Comparison of ENCODE assay signal across 19 mouse cellular contexts in the genomic region with DNA sequence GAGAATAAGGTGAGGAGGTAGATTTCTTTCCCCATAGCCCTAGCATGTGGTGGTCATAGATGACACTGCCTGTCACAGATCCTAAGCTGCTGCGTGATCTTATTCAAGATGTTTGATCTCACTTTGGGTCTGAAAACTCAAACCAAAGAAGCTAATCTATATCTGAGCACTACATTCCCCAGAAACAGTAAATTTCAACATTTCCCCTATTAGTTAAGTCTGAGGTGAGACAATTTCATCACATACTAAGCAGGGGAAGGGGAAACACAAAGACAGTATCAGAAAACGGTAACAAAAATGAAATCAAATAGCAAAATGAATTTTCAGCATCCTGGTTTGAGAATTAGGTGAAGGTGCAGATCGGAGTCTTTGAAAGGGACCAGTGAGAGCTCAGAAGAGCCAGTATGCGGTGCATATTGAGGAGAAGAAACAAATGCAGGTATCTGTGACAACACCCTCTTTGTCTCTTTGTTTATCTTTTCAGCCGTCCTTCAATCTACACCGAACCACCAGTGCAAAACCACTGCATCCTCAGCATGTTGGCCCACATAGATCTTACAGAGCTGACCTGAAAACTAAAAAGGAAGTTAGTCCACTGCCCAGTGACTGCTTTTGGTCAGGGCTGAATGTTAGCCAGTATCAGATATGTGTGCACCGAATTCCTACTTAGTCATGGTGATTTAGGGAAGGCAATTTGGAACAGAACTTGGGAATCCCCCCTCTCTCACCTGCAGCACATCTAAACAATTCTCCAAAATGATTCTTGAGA.
DNase-seq lines count a peak whose midpoint lies in the region; ATAC-seq lines count a peak whose summit lies in the region.
"Had no signal": no experiment of that assay in that cellular context is flagged by ENCODE, and none has a peak within 500 bp of the region (broad histone marks: within the 10 kb centered on the region; RNA-seq: fewer than 3 reads in every experiment).

No protein-coding gene starts in this region.

- no peak overlapping the region for H3K4me3 ChIP-seq in heart, embryonic 10.5 days
- H3K4me3 ChIP-seq: embryonic facial prominence, embryonic 10.5 days; embryonic facial prominence, embryonic 12.5 days; forebrain, embryonic 13.5 days; forebrain, embryonic 15.5 days had no signal

- no peaks in the 10 kb centered on the region for H3K27me3 ChIP-seq in heart, embryonic 10.5 days (ENCODE audit: insufficient read depth, poor library complexity, severe bottlenecking)
- H3K27me3 ChIP-seq: embryonic facial prominence, embryonic 12.5 days; forebrain, embryonic 13.5 days; forebrain, embryonic 15.5 days had no signal

- H3K4me1 ChIP-seq in heart, embryonic 10.5 days = no peaks in the 10 kb centered on the region
- H3K4me1 ChIP-seq: embryonic facial prominence, embryonic 12.5 days had no signal

- 78% methylated on average over 7 of the region's 7 CpGs for WGBS in heart, embryonic 10.5 days

- DNase-seq in heart, adult 11 months = peak; percentile 40
- no peak for DNase-seq in heart, embryonic 10.5 days (ENCODE audit: low spot score)
- no peak for DNase-seq in cerebellum, postnatal 4 days (ENCODE audit: low spot score in 2 of 2)
- DNase-seq in urinary bladder, adult 18-20 months (ENCODE audit: low spot score in 2 of 2) = no peak
- DNase-seq: adrenal gland, adult 2 months; adrenal gland, postnatal 10 days; adrenal gland, postnatal 25 days; cerebellum, adult 11 months; cerebellum, adult 18-20 months; cerebellum, adult 8-10 months; cerebellum, adult 9-11 months; cerebellum, postnatal 14 days; cerebellum, postnatal 36 days; forebrain, postnatal 0 days had no signal

- peak; percentile 80 for ATAC-seq in megakaryocyte, adult 5-6 weeks (ENCODE audit: poor library complexity, severe bottlenecking)
- ATAC-seq: forebrain, embryonic 13.5 days; forebrain, embryonic 15.5 days; forebrain, postnatal 0 days had no signal

- H3K27ac ChIP-seq in heart, embryonic 10.5 days = no peak overlapping the region
- H3K27ac ChIP-seq: embryonic facial prominence, embryonic 10.5 days; embryonic facial prominence, embryonic 12.5 days; forebrain, embryonic 13.5 days; forebrain, embryonic 15.5 days had no signal

- no peaks in the 10 kb centered on the region for H3K9me3 ChIP-seq in heart, embryonic 10.5 days
- H3K9me3 ChIP-seq: embryonic facial prominence, embryonic 10.5 days; embryonic facial prominence, embryonic 12.5 days; forebrain, embryonic 13.5 days; forebrain, embryonic 15.5 days had no signal

- H3K36me3 ChIP-seq in heart, embryonic 10.5 days = no peaks in the 10 kb centered on the region
- H3K36me3 ChIP-seq: embryonic facial prominence, embryonic 10.5 days; embryonic facial prominence, embryonic 12.5 days; forebrain, embryonic 15.5 days had no signal
